Mouse (Mus musculus) megakaryocyte, embryonic 14.5 days (primary cell): Measurements from ENCODE around the gene E2f3.

Experiments
- FLI1 ChIP-seq: IDR thresholded peaks from 2 replicates; pipeline ENCODE4 v1.6.1; 2012; ENCODE audit warnings: low read length, inconsistent platforms, mixed read lengths
- GATA1 ChIP-seq: IDR thresholded peaks from 3 replicates; pipeline ENCODE4 v1.6.1; 2012; ENCODE audit warnings: mixed read lengths, low read length, inconsistent platforms, borderline replicate concordance

GRCm38 (mm10) chr13:29939399-29939798 is 46.5 kb downstream of the E2f3 start:
- TF ChIP-seq GATA1, result no peak
- no peak for TF ChIP-seq FLI1
